Mouse (Mus musculus) E14TG2a.4 (cell line): ENCODE results near the gene Rnls.

Source experiments
- CTCF ChIP-seq: conservative IDR thresholded peaks from 2 replicates; pipeline ENCODE4 v1.5.1; 2014; ENCODE audit warnings: low read length
- NANOG ChIP-seq: IDR thresholded peaks from 2 replicates; pipeline ENCODE4 v1.6.1; 2014; ENCODE audit warnings: borderline replicate concordance, low read length, mixed read lengths

GRCm38 (mm10) chr19:33276421-33276820 is 115.7 kb downstream of the Rnls start:
- no peak for TF ChIP-seq CTCF
- TF ChIP-seq NANOG: no peak
